Mouse (Mus musculus) activated CD4-positive, CD25-positive, alpha-beta regulatory T cell (primary cell): Measurements from ENCODE around the gene Dcbld2. TPM values are rescaled to one million over a fixed set of nuclear protein-coding genes. Genes with fewer than 3 reads are reported as not detected.

Experiments
- polyA plus RNA-seq, 2 experiments: library from polyadenylated mRNA; unstranded; fragments of 100-300 nt; shearing (Covaris generic); gene quantifications; one replicate each; pipeline ENCODE4 v1.2.1; 2017

Gene Dcbld2
- polyA plus RNA-seq: under 1 TPM; 0.31 to 0.37 TPM

GRCm38 (mm10) chr16:58408062-58408486, at the start of gene Dcbld2:
Gene Dcbld2, plus strand, starts transcription at chr16:58408443.

Other genes with a start within 250 kb of the Dcbld2 start
- gene St3gal6, start 115.8 kb downstream of the Dcbld2 start, polyA plus RNA-seq: 10 to 100 TPM in 1 of 2 experiments, 1 to 10 TPM in 1; 6.2 to 16.9 TPM
- not detected for gene Gm813, start 208.5 kb downstream of the Dcbld2 start, polyA plus RNA-seq
- gene E330017A01Rik, start 230.3 kb downstream of the Dcbld2 start, polyA plus RNA-seq: under 1 TPM; 0.19 to 0.26 TPM